Mouse (Mus musculus) heart, embryonic 10.5 days (tissue): ENCODE measurements around the gene Fam83f. TPM values are rescaled to one million over a fixed set of nuclear protein-coding genes. Genes with fewer than 3 reads are reported as not detected.
A peak's percentile ranks its signal among the peaks of the same experiment; 100 is the strongest.

Source experiments
- DNase-seq: peaks from one replicate; pipeline ENCODE4 v3.0.0-alpha.2; 2017; ENCODE audit warnings: low spot score
- H3K27ac ChIP-seq: fragments of 300-500 bp; sonication (generic); 2 replicates; pipeline ENCODE4 v1.5.1; 2016; ENCODE audit warnings: mild to moderate bottlenecking
- H3K27me3 ChIP-seq: fragments of 300-500 bp; sonication (generic); 2 replicates; pipeline ENCODE4 v1.6.1; 2016; ENCODE audit warnings: mild to moderate bottlenecking; ENCODE audit not compliant: poor library complexity, insufficient read depth, severe bottlenecking
- H3K36me3 ChIP-seq: fragments of 300-500 bp; sonication (generic); 2 replicates; pipeline ENCODE4 v1.6.1; 2016; ENCODE audit warnings: mild to moderate bottlenecking, moderate library complexity
- H3K4me1 ChIP-seq: fragments of 300-500 bp; sonication (generic); 2 replicates; pipeline ENCODE4 v1.6.1; 2016; ENCODE audit warnings: mild to moderate bottlenecking
- H3K4me3 ChIP-seq: fragments of 300-500 bp; sonication (generic); 2 replicates; pipeline ENCODE4 v1.5.1; 2016; ENCODE audit warnings: mild to moderate bottlenecking, moderate library complexity
- H3K9me3 ChIP-seq: fragments of 300-500 bp; sonication (generic); 2 replicates; pipeline ENCODE4 v1.6.1; 2016; ENCODE audit warnings: mild to moderate bottlenecking, moderate library complexity
- WGBS: fragments of 180-500 bp; shearing (Covaris S2); methylation state at CpG from one replicate; pipeline ENCODE4 v1.1.7; 2016; 5-methylcytosine and 5-hydroxymethylcytosine counted together
- polyA plus RNA-seq: library from polyadenylated mRNA; unstranded; fragments of >200 nt; fragmentation: Nextera tagmentation; extraction: Ambion mirVana; gene quantifications from 2 replicates; pipeline ENCODE4 v1.2.1, GENCODE M21; 2016

Fam83f gene
- polyA plus RNA-seq = 0.31 and 0.50 TPM in 2 replicates

DNA sequence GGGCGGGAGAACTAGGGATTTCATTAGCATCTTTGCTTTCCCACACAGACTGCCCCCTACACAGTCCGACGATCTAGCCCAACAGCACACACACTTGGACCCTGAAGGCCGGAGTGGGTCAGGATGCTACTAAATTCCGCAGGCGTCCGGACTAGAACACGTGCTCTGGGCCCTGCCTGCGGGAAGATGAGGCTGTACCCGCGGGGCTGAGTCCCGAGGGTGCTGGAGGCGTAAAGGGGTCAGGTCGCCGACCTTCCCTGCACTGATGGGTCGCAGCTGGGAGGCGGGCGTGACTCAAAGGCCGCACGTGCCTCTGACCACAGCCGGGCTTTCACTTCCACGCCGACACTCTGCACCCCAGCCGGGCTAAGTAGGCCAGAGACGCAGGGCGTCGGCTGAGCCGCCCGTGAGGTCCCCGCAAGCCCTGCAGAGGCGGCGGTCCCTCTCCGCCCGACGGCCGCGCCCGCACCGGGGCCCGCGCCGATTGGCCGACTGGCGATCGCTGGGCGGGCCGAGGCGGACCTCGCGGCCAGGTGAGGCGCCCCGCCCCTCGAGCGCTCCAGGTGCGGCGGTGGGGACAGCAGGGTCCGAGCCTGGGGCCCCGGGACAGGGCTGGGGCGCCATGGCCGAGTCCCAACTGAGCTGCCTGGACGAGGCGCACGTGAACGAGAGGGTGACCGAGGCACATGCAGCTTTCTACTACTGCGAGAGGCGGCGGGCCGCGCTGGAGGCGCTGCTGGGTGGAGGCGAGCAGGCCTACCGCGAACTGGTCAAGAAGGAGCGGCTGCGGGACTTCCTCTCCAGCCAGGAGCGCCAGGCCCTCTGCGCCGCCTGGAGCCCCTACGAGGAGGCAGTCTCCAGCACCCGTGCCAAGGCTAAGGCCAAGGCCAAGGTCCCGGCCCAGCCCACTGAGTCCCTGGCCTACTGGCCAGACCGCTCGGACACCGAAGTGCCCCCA lies at the start of gene Fam83f:
TSS of gene Fam83f (plus strand) at position 553 of the 958 bp plus-strand sequence.
- Histone ChIP-seq H3K27me3 (peaks cover 71% of the 10 kb centered on the region), H3K27ac (peak within 1 kb of the TSS; percentile 54)
- WGBS = 4% methylated on average over 85 of the region's 85 CpGs

DNA sequence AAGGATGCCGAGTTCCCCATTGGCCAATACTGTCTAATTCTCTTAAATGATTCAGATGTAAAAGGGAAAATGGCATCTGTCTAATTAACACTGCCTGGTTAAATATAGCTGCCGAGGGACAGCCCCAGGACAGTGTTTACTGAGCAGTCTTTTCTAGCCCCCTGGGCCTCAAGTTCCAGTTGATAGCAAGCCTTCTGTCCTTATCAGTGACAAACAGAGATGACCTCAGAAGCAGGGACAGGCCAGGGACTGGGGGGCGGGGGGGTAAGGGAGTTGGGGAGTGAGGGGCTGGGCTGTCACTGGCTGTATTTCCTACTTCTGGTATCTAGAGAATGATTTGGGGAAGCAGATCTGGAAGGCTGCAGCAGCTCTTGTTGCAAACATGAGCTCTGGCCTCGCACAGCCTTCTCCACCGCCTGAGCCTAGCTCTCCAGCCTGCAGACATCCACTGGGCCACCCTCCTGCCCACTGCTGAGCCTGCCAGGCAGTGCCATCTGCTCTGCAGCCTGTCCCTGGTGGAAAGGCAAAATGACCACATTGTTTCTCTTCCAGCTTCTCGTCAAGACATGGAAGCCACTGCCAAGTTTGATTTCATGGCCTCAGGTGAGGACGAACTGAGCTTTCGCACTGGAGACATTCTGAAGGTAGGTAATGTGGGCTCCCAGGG lies 48.3 kb upstream of the Fam83f start:
- 23% methylated on average over 8 of the region's 8 CpGs for WGBS
- H3K27me3 ChIP-seq = peaks cover 19% of the 10 kb centered on the region; the same call in 1 of the 2 replicates
- peak overlapping the region; percentile 43 for H3K4me3 ChIP-seq

More for the DNA sequence above, at the start of gene Fam83f:
- no peaks in the 10 kb centered on the region for H3K36me3 ChIP-seq
- no peak for DNase-seq
- peaks cover 12% of the 10 kb centered on the region for H3K4me1 ChIP-seq
- peak within 1 kb of the TSS; percentile 61 for H3K4me3 ChIP-seq
- H3K9me3 ChIP-seq = no peaks in the 10 kb centered on the region

DNA sequence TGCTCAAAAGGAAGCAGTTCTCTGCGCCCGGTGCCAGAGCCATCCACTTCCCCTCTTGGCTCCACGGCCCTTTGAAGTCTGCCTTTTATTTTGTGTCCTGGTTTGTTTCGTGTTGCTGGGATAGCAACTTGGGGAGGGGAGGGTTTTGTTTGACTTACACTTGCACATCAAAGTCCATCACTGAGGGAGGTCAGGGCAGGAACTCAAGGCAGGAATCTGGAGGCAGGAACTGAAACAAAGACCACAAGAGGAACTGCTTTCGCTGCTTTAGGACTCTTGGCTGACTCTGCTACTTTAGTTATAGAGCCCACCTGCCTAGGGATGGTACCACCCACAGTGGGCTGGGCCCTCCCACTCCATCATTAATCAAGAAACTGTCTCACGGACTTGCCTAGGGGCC lies 45.2 kb upstream of the Fam83f start:
- H3K4me3 ChIP-seq = no peak overlapping the region
- H3K36me3 ChIP-seq = no peaks in the 10 kb centered on the region
- H3K27ac ChIP-seq = no peak overlapping the region
- peaks cover 53% of the 10 kb centered on the region for H3K4me1 ChIP-seq
- 62% methylated on average over 6 of the region's 6 CpGs for WGBS
- H3K27me3 ChIP-seq = 0 out of 2 replicates have a peak, but pooled peaks cover 10% of the 10 kb centered on the region
- H3K9me3 ChIP-seq = no peaks in the 10 kb centered on the region
- no peak for DNase-seq

More for the DNA sequence above, 48.3 kb upstream of the Fam83f start:
- Histone ChIP-seq H3K4me1 (peaks cover 41% of the 10 kb centered on the region), H3K9me3 (no peaks in the 10 kb centered on the region), H3K36me3 (no peaks in the 10 kb centered on the region), H3K27ac (peak overlapping the region; percentile 86)
- DNase-seq = peak; percentile 92

DNA sequence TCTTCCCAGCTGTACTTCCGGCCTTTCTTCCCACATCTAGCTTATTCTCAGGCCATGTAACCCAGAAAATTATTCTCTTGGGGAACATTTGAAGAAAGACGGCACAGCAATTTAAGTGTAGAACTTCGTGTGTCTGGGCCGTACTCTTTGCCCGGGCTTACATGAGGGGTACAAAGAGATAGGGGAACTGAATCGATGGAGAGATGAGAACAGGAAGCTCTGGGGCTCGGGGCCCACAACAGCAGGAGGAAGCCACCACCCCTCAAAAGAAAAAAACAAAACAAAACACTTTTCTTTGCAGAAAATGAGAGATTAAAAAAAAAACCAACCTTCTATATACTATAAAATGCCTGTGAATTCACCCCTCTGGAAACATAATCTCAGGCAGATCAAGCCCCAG lies 41.5 kb upstream of the Fam83f start:
- Histone ChIP-seq H3K27ac (no peak overlapping the region), H3K9me3 (no peaks in the 10 kb centered on the region), H3K36me3 (no peaks in the 10 kb centered on the region), H3K4me3 (no peak overlapping the region), H3K27me3 (peaks cover 30% of the 10 kb centered on the region; the same call in 1 of the 2 replicates), H3K4me1 (peaks cover 34% of the 10 kb centered on the region)
- WGBS = 73% methylated on average over 7 of the region's 7 CpGs
- DNase-seq = no peak

DNA sequence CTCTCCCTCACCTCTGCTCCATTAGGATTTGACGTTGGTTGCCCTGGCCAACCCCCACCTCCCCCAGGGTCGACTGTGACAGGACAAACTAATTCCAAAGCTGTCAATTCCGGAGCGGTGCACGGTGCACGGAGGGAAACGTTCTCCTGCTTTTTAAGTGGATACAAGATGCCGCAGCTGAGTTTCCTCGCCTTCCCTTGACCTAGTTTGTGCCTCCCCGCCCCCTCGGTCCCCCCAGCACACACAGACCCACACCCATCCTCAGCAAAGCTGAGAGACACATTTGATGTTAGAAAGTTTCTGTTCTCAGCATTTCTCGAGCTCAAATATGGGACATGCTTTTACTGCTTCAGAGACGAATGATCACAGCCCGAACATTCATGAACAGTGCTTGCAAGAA lies 40.9 kb upstream of the Fam83f start:
- DNase-seq = no peak

DNA sequence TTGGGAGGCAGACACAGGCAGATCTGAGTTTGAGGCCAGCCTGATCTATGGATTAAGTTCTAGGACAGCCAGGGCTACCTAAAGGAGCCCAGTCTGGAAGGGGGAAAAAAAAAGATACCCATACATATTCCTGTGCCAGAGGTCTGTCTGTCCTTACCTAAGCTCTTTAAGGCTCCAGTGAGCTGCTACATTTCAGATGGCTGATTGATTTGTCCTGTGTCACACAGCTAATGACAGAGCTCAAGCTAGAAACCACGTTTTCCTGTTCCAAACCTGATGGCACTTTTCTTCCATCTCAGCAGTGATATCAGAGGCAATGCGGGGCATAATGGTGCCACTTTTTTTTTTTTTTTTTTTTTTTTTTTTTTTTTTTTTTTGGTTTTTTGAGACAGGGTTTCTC lies 40.3 kb upstream of the Fam83f start:
- no peak overlapping the region for H3K4me3 ChIP-seq
- H3K4me1 ChIP-seq = peaks cover 38% of the 10 kb centered on the region
- no peak for DNase-seq
- peaks cover 30% of the 10 kb centered on the region for H3K27me3 ChIP-seq
- H3K27ac ChIP-seq = no peak overlapping the region
- WGBS = 78% methylated on average over 2 of the region's 2 CpGs
- H3K36me3 ChIP-seq = no peaks in the 10 kb centered on the region
- H3K9me3 ChIP-seq = no peaks in the 10 kb centered on the region

More for the DNA sequence above, 40.9 kb upstream of the Fam83f start:
- Histone ChIP-seq H3K36me3 (no peaks in the 10 kb centered on the region), H3K4me1 (peaks cover 38% of the 10 kb centered on the region), H3K27ac (no peak overlapping the region), H3K4me3 (no peak overlapping the region), H3K27me3 (peaks cover 29% of the 10 kb centered on the region), H3K9me3 (no peaks in the 10 kb centered on the region)
- 44% methylated on average over 14 of the region's 14 CpGs for WGBS

DNA sequence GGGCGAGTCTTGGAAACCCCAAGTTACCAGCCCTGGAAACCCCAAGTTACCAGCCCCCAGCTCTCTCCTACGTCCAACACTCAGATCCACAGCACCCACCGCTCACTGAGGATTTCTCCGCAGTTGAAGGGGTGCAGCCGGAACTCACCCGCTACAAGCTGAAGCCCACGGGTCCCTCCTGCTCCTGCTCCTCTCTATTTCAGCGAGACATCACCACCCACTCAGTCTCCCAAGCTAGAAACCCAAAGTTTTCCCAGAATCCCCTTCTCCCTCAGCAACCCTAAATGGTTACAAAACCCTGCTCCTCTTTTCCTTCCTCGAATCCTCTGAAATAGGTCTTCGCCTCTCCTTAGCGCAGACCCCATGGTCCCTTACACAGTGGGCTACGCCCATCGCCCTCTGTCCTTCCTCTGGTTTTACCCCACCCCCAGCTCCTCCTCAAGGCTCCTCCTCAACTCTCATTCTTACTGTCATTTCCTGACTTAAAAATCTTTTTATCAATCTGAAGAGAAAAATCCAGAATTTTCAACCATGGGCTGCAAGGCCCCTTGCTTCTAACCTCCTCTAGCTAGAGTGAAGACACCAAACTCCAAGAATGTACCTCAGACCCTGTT lies 39.3 kb upstream of the Fam83f start:
- Histone ChIP-seq H3K9me3 (no peaks in the 10 kb centered on the region), H3K27ac (no peak overlapping the region), H3K36me3 (no peaks in the 10 kb centered on the region), H3K27me3 (peaks cover 29% of the 10 kb centered on the region), H3K4me3 (no peak overlapping the region), H3K4me1 (peaks cover 40% of the 10 kb centered on the region)
- 82% methylated on average over 13 of the region's 13 CpGs for WGBS
- DNase-seq = no peak

DNA sequence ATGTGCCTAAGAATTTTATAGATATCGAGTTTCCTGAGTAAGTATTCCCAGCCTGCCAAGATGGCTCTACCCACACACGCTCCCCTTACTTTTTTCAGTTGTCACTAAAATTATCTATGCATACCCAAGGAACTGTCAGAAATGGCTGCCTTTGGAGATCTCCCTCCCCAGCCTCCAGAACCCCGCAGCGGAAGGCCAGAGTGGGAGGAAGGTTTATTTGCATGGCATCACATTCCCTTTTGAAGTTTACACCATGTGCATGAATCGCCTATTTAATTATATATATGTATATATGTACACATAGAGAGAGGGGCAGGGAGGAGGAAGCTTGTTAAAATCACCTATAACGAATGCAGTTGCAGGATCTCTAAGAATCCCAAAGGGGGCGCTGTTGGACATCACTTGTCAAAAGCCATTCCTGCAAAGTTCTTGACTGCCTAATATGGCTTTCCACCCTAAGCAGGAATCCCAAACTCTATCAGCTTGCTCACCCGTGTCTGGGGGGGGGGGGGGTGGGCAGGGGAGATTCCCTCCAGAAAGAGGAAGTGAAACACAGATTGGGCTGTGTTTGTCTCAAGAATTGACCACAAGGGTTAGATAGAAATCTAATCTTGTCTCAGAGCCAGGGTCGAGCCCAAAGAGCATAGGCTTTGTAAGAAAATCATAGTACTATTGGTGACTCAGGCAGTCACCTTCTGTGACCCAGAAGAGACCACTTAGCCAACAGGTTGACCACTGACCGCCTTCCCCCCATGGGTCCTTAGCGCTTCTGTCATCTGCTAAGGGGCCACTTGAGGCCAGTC lies 37.1 kb upstream of the Fam83f start:
- 40% methylated on average over 11 of the region's 11 CpGs for WGBS
- H3K36me3 ChIP-seq = no peaks in the 10 kb centered on the region
- DNase-seq = no peak
- H3K4me1 ChIP-seq = peaks cover 44% of the 10 kb centered on the region
- peaks cover 33% of the 10 kb centered on the region for H3K27me3 ChIP-seq
- no peaks in the 10 kb centered on the region for H3K9me3 ChIP-seq
- H3K27ac ChIP-seq = no peak overlapping the region
- H3K4me3 ChIP-seq = no peak overlapping the region

DNA sequence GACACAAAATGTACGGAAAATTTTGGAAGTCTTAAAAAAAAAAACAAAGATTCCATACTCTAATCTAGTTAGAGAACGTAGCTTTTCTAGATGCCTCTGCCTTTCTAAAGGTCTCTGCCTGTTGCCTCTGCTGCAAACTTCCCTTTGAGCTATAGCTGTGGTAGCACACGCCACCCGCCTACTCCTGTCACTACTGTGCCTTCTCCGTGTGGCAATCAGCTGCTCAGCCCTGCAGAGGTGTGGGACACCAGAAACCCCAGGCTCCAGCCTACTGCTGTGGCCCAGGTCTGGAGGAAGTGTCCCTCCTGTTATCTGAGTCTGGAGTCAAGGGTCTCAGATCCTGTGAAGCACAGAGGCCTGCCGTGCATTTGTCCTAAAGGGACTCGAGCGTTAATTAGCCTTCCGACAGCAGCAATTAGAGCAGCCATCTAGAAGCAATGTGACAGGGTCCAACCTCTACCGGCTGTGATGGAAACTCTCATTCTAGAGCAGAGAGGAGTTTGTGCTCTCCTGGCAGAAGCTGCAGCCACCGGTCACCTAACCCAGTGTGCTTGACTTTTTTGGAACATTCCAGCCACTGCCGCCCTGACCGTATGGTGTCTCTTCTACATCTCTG lies 34.8 kb upstream of the Fam83f start:
- WGBS = 41% methylated on average over 13 of the region's 13 CpGs
- no peaks in the 10 kb centered on the region for H3K9me3 ChIP-seq
- no peaks in the 10 kb centered on the region for H3K36me3 ChIP-seq
- peaks cover 32% of the 10 kb centered on the region for H3K4me1 ChIP-seq
- no peak overlapping the region for H3K4me3 ChIP-seq
- peaks cover 31% of the 10 kb centered on the region for H3K27me3 ChIP-seq
- H3K27ac ChIP-seq = no peak overlapping the region
- no peak for DNase-seq

DNA sequence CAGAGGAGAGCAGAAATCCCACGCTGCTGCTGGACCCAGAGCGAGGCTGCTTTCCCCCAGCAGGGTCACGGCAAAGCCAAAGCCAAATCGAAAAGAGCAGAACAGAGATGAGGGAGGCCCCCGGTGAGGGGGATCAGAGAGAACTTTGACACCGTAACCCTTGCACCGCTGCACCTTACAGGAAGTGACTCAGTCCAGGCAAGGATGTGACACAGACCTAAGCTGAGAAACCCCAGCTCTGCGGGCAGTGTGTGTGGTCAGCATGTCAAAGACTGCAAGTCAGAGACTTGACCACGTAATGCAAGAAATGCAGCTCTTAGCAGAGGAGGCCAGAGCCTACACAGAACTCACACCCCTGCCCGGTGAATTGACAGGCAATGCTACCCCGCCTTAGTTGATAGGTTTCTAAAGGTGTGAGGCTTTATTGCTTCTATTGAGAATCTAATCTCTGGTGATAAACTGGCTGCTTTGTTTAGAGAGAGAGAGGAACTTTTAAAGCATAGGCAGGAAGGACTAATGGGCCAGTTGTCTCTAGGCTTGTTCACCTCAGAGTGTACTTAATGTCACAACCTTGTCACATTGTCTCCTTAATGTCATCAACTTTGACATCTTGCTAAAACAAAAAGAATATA lies 32.5 kb upstream of the Fam83f start:
- H3K27me3 ChIP-seq = peaks cover 13% of the 10 kb centered on the region
- no peak for DNase-seq
- H3K4me3 ChIP-seq = no peak overlapping the region
- 24% methylated on average over 11 of the region's 11 CpGs for WGBS
- H3K9me3 ChIP-seq = no peaks in the 10 kb centered on the region
- no peaks in the 10 kb centered on the region for H3K36me3 ChIP-seq
- peaks cover 29% of the 10 kb centered on the region for H3K4me1 ChIP-seq
- H3K27ac ChIP-seq = no peak overlapping the region

DNA sequence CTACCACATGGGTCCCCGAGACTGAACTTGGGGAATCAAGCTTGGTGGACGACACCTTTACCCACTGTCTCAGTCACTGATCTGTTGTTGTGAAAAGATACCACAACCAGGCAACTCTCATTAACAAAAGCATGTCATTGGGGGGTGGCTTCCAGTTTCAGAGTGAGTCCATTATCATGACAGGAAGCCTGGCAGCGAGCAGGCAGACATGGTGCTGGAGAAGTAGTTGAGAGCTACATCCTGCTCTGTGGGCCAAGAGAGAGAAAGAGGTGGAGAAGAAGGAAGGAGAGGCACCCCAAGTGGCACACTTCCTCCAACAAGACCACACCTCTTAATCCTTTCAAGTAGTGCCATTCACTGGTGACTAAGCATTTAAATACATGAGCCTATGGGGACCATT lies 31.8 kb upstream of the Fam83f start:
- Histone ChIP-seq H3K36me3 (no peaks in the 10 kb centered on the region), H3K4me1 (peaks cover 24% of the 10 kb centered on the region), H3K27me3 (peaks cover 13% of the 10 kb centered on the region), H3K9me3 (no peaks in the 10 kb centered on the region), H3K27ac (no peak overlapping the region), H3K4me3 (no peak overlapping the region)
- WGBS = 73% methylated on average over 3 of the region's 3 CpGs
- DNase-seq = no peak
